Comparison of ENCODE assay signal across 10 mouse cellular contexts in genomic region chr1:34979350-34979749, GRCm38 (mm10).
"Had no signal": no experiment of that assay in that cellular context is flagged by ENCODE, and none has a peak within 500 bp of the region (broad histone marks: within the 10 kb centered on the region; RNA-seq: fewer than 3 reads in every experiment).

No protein-coding gene starts in this region.

- DNase-seq: kidney, postnatal 25 days; layer of hippocampus, adult 9-11 months; liver, embryonic 13.5 days; lung, adult 2 months; lung, postnatal 14 days; lung, postnatal 4 days; midbrain, embryonic 14.5 days; right cerebral cortex, postnatal 25 days; thymus, adult 18-20 months; thymus, postnatal 36 days had no signal
